Mouse (Mus musculus) kidney, adult 18-20 months (tissue): ENCODE measurements around the gene Vps37c.

Source experiments
- DNase-seq: peaks from one replicate; pipeline ENCODE4 v3.0.0; 2021

Gene Vps37c

DNA sequence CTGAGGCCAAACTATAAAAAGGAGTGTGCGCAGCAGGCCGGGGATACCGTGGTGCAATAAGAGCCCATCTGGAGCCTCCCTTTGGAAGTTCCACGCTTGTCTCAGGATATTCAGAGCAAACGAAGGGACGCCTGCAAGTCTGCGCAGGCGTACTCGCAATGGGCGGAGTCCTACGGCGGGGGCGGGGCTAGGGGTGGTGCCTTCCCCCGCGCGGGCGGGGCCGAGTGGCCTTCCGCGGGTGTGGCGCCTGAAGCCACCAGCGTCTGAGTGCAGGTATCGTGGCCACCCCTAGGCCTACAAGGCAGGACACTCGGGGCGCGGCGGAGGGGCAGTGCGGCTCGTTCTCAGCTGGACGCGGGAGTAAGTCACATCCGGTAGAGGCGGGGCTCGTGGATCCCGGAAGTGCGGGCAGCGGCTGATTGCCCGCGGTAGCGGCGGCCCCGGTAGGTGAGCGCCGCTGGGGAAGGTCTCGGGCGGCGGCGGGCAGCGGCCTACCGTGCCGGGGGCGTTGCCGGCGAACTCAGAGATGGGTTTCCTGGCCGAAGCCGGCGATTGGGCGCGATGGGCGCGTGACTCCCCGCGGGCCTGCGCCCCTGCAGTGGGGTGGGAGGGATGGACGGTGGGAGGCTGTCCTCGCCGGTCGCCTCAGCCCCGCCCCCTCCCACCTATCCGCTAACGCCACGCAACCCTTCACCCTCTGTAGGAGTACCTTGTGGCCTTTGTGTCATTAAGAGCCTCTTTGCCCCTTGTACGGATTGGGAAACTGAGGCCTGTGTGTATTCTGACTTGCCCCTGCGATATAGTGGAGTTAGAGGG, at the start of gene Vps37c:
Gene Vps37c (plus strand): TSS at position 199 of the 816 bp plus-strand sequence.
- peak; percentile 97 for DNase-seq

DNA sequence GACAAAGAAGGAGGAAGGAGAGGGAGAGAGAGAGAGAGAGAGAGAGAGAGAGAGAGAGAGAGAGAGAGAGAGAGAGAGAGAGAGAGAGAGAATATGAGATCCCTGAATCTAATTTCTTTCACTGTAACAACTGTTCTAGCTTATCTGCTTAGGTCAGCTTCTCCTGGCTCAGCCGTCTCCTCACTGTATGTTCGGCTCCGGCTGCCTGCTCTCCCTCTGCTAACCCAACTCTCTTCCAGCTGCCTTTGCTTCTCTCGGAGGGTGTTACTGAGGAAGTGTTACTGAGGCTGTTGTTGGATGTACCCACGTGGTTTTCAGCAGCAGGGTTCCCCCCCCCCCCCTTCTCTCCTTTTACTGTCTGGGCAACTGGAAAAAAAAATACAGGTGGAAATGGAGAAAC, 48.5 kb upstream of the Vps37c start:
- no peak for DNase-seq

DNA sequence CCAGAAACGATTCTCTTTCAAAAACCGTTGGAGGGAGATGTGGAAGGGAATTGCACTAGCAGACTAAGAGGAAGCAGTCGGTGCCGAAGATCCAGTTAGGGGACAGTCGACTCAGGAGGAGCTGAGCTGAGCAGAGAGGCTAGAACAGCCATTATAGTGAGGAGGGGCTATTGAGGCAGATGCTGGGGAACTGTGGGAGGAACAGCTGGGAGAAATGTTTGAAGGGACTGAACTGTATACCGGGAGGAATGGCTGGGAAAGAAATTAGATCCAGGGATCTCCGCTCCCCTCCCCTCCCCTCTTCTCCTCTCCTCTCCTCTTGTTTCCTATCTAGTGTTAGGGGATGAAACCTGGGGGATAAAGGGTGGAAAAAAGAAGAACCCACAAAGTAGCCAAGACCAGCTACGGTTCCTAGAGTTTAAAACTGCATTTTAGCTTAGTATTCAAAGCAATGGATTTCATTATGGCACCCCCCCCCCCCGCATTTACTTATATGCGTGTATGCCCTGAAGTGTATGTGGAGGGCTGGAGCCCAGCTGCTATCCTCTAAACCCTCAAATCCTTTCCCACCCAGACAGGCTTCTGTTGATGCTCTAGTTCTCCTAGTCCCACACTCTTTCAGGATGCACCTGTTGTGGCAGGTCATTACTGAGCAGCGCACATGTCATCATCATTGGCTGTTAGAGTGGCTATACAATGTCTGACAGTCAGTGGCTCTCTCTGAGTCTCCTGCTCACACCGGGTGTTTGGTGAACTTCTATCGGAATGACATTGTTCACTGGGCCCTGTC, 47.8 kb upstream of the Vps37c start:
- no peak for DNase-seq

DNA sequence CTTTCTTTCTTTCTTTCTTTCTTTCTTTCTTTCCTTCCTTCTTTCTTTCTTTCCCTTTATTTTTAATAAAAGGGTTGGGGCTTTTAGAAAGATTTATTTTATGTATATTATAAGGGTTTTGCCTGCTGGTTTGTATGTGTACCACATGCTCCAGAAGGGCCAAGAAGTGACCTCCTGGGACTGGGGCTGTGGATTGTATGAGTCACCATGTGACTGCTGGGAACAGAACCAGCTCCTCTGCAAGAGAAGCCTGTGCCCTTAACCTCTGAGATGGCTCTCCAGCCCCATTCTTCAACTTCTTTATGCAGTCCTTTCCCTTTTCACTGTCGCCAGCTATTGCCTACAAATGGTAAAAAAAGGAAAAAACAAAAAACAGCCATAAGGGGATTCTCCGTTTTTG, 42.9 kb upstream of the Vps37c start:
- DNase-seq: no peak

DNA sequence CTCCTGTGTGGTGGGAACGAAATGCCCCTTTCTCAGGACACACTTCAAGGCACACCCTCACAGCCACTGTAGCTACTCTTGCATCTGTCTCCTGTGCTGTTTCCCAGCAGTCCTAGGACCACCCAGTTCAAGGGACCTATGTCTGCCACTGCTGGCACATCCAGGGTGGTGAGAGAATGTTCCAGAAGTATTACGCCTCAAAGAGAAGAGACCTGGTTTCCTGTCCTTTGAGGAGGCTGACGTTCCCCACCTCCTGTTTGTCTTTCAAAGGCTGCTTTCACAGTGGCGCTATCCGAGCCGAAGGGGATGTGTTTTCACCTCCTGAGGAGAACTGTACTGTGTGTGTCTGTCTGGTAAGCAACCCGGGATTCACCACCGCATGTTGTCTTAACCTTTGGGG, 40.4 kb upstream of the Vps37c start:
- no peak for DNase-seq

DNA sequence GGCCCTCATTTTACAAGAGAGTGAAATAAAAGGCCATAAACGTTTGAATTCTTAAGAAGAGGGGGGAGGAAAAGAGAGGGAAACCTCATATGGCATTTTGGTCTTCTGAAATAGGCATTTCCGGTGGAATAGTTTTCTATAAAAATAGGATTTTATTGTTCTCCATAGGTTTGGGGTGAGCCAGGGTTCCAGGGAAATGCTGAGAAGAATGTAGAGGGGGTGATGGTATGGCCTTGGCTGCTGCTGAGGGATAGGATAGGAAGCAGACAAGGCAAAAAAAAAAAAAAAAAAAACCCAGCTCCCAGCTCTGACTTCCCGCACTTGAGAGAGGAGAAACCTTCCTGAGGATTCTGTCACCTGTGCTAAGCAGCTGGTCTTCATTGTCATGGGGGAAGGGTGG, 32.5 kb upstream of the Vps37c start:
- no peak for DNase-seq

DNA sequence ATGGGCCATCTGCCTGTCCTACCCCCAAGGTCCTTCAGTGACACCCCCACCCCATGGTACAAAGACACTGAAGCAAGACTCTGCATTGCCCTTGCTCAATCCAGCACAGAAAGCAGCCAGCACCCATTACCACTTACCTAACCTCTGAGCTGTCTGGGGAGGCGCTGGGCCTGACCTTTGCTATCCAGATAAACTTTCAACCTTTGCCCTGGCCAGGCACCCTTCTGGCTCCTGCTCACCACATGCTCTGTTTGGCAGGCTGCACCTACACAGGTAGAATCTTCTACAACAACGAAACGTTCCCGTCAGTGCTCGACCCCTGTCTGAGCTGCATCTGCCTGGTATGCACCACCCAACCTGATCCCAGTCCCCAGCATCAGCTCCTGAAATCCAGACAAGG, 30.8 kb upstream of the Vps37c start:
- peak; percentile 37 for DNase-seq

DNA sequence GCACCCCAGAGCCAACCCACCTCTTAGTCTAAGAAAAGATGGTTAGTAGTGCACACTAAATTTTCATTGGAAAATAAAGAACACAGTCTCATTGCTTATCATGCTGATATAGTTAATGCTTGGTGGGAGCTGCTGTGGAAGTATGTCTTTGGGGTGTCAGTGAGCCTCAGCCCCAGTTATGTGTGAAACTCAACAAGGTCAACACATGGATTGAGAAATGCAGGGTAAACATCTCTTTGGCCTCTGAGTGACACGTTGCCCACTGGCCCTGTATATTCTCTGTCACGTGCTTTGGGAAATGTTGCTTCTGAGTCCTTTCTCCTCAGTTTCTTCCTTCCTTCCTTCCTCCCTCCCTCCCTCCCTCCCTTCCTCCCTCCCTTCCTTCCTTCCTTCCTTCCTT, 30.1 kb upstream of the Vps37c start:
- no peak for DNase-seq

DNA sequence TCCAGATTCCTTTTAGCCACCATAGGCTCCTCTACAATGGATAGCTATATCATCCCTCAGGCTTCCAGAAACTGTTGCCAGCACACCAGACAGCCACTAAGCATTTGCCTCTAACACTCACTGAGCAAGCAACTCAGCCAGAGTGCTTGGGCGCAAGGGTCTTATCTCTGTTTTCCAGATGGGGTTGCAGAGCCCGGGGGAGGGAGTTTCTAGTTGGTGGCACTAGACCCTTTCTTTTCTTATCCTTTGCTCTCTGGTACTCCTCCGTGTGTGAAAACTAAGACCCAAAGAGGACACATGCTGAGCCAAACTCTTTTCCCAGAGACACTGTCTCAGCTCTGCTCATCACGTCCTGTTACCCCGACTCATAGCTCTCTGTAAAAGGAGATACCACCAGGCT, 27.2 kb upstream of the Vps37c start:
- no peak for DNase-seq

DNA sequence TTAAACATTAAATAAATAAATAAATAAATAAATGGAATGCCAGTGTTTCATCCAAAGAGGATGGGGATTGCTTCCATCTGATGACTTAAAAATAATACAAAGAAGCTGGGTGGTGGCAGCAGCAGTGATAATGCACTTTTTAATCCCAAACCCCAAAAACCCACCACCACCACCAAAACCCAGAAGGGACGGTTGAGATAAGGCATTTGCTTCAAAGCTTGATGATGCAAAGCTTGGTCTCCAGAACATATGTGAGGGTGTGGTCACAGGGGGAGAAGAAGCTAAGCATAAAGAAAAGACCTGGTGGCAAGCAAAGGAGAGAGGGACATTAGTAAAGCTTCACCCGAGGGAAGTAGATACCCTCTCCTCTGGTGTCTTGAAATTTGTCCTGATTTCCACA, 26.6 kb upstream of the Vps37c start:
- no peak for DNase-seq

DNA sequence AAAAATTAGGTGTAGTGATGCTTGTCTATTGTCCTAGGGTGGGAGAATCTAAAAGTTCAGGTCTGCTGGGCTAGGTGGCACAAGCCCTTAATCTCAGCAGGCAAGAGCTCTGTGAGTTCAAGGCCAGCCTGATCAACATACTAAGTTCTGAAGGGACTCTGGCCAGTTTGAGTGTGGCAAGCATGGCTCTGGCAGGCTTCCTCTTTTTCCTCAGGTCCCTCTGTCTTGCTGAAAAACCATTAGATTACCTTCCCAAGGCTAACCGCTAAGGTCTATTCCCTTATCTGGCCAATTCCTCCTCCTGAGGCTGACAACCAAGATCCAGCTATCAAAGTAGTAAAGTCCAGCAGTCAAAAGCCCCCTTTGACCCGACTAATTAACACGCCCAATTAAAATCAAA, 25.9 kb upstream of the Vps37c start:
- no peak for DNase-seq

DNA sequence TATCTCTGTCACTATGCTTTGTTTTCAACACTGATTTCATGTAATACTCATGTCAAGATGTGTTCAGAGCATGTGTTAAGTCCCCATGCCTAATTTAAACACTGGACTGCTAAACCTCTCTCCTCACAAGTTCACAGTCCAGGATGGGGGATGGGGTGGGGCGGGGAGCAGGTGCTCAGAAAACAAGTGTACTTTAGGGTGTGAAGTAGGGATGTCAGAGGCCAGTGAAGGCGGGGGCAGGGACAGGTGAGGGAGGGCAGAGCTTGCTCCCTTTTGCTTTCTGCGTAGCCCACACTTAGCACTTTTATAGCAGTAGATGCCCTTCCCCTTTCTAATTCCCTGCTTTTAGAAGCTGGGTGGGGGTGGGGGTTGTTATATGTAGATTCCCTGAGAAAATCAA, 23.4 kb upstream of the Vps37c start:
- no peak for DNase-seq

DNA sequence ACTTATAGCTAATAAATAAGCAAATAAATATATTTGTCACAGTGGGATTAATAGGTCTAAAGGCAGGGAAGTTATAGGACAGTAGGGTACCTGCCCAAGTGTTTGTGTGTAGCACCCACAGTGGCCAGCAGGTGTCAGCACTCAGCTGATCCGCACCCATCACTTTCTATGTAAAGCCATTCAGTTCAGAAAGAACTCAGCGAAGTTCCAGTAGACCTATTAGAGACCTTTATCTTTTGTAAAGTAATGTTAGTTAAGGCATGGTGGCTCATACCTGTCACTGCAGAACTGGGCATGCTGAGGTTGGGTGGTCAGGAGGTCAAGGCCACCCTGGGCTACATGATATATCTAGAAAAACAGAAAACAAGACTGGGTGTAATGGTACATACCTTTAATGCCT, 23.0 kb upstream of the Vps37c start:
- DNase-seq: peak; percentile 72

DNA sequence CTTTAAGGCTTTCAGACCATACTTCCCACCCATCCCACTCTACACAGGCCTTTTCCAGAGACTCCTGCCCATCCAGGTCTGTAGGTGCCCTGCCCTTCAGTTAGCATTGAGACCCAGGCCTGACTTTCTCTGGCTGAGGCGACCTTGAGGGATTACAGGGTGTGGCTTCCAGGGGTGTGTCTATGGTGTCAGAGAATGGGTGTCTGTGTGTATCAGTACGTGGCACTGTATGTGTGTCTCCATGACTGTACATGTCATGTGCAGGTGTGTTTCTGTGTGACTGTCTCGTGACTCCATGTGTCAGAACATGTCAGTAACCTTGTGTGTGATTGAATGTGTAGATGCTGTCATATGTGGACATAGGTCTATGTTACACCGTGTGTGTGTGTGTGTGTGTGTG, 17.2 kb upstream of the Vps37c start:
- DNase-seq: no peak

DNA sequence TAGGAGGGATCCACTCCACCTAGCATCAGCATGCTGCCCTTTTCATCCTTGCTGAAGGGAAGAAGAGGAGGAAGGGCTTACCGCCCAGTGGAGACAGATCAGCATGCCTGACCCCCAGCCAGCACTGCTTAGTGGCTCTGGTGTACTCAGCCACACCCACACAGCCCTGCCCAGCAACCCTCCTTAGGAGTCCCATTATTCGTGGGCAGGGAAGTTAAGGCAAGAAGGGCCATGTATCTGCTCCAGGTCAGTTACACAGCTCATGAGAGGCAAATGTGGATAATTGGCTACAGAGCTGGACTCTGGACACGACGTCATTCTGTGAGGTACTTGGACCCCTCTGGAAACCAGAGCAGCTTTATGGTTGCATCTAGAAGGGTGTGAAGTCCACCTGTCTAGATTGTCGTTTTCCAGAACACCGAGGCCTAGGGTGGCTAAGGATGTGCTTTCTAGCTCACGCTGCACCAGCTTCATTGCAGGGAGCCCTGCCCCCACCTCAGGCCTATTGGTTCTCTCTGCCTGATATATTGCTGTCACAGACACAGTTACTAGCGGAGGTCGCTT, 16.6 kb upstream of the Vps37c start:
- no peak for DNase-seq

DNA sequence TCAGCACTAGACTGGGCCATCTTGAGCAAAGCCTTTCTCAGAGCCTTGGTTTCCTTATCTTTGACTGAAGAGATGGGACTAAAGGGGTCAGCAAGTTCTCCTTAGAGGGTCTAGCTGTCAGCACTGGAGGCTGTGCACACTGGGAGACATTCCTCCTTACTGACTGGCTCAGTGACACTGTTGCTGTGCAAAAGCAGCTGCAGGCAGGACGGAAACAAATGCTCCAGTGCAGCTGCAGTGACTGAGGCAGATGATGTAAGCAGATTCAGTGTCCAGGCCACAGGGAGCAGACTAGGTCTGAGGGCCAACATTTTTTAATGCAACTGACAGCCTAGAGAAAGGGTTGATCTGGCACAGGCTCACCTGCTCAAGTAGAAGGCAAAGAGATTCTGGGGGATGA, 15.3 kb upstream of the Vps37c start:
- DNase-seq: no peak

DNA sequence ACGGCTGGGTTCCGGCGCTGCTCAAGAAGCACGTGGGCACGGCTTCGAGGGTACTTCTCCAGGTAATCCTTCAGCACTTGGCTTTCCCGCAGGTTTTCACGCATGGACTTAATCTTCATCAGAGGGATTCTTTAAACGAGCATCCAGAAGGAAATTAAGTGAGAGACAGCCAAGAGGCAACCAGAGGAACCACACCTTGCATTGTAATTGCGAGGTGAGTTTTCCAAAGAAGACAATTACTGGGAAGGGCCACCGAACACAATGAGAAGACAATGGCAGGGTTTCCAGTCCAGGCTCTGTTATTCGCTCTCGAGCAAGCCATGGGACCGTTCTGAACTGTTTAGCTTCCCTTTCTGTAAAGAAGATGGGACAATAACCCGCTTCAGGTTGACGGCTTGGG, 11.9 kb upstream of the Vps37c start:
- no peak for DNase-seq

DNA sequence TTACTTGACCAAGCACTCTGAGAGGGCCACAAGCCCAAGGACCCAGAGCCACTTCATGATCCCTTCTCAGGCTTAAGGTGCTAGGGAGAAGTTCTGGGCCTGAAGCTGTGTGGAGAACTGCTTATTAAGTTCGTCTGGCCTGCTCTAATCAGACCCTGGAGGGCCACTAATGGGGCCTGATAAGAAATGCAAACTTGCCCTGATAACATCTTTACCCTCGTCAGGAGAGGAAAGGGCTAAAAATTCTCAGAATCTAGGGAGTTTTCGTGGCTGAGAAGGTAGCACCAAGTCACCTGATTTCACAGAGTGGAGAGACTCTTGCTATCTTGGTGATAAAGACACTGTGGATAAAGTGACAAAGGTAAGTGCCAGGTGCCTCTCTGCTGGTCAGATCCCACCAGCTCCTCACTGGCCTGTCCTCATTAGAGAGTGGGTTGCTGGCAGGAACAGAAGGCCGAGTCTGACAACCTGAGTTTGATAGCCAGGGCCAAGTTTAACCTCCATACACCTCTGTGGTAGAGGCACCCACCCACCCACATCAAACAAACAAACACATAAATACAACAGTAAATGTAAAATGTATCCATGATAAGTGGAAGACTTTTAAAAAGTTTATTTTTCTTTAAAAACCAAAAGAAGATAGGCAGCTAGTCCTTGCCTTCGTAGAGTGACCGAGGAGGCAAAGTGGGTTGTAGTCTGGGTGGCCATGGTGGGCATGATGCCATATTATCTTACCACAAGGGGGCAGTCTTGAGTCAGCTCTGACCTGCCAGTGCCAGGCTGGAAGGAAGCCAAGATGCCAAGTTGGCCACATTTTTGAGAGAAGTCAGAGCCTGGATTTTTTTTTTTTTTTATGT, 10.4 kb upstream of the Vps37c start, which contains the start of gene Pga5:
Gene Pga5 (minus strand): TSS at position 157 of the 857 bp plus-strand sequence.
- peak; percentile 87 for DNase-seq

DNA sequence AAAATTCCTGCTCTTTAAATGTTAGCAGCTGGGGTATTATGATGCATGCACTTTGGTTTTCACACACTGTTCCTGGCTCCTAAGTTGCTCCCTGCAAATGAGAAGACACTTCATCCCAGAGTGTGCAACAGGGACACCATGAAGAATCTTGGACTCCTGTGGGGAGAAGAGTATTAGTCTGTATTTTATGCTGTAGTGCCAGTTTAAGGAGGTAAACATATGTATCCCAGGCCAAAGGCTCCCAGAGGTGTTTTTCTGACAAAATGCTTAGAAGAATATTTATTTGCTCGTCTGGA, 9.8 kb upstream of the Vps37c start:
- DNase-seq: no peak

DNA sequence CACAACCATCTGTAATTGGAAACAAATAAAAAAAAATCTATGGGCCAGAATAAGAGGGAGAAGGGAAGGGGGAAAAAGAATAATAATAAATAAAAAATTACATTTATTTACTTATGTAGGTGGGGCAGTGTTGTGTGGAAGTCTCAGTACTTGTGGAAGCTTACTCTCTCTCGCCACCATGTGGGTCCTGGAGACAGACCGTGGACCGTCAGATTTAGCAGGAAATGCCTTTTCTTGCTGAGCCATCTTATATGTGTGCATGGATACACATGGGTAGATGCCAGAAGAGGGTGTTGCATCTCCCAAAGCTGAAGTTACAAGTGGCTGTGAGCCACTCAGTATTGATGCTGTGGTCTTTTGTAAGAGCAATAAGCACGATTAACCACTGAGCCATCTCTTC, 7.0 kb upstream of the Vps37c start:
- DNase-seq: no peak

DNA sequence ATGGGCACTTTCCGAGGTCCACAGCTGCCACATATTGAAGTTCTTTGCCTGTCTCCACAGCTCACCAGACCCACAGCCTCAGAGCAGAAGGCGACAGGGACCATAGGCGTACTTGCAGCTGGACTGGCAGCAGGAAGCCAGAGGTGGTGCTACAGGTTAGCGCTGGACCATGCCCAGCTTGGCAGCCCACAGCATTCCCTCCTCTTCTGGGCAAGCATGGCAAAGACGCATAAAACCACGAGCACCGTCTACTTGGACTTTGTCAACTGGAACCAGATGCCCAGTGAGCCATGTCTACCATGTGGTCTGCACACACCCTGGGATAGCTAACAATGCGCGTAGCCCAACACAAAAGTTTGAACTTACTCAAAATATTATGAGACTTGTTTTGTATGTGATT, 3.5 kb upstream of the Vps37c start:
- DNase-seq: peak; percentile 62

DNA sequence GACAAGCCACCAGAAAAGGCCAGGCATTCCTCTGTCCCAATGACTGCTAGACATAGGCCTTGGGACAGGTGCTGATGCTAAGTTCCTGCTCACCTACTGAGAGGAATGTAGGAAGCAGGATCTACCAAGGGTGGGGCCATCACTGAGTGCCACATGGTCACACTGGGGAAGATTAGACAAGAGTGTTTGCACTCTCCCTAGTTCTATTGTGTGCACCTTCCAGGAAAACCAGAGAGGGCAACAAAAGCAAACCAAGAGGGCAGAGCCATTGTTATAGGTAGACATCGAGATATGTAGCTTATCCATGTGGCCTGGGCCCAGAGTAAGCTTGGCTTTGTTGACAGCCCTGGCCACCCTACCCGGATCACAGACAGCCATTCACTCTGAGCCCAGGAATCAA, 2.8 kb upstream of the Vps37c start:
- no peak for DNase-seq

DNA sequence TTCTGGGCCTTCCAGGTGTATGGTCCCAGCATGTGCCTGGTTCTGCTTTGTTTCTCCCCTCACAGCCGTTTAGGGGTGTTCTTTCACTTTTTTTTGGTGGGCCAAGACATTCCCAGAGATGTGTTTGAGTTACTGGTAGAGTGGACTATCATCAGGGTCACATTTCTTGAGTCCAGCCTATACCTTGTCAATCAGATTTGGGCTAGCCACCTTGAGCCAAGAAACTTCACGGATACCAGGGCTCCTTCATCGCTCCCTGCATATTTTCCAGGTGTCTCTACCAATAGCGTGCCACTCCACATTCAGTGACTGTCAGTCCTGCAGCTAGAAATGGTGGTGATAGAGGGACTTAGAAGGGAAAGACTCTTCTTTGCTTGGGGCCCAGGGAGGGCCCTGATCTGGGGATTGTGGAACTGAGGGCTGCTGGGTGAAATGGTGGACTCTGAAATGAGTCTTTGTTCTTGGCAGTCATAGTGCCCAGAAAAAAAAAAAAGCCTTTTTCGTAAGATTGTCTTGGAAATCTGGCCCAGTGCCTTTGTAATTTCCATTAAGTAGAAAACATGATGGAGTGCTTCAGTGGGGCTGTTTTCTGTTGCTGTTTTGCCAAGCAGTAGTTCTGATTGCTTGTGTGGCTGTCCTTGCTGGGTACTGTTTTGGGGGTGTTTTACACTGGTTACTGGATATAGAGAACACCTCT, 1.1 kb downstream of the Vps37c start:
- DNase-seq: peak; percentile 33
